9 mouse cellular contexts compared by ENCODE assay signal in genomic region chr19:46447911-46448310, GRCm38 (mm10). TPM values are rescaled to one million over a fixed set of nuclear protein-coding genes. Genes with fewer than 3 reads are reported as not detected.
DNase-seq lines count a peak whose midpoint lies in the region; ATAC-seq lines count a peak whose summit lies in the region.
"Had no signal": no experiment of that assay in that cellular context is flagged by ENCODE, and none has a peak within 500 bp of the region (broad histone marks: within the 10 kb centered on the region; RNA-seq: fewer than 3 reads in every experiment).

No protein-coding gene starts in this region.

- H3K9me3 ChIP-seq in kidney, embryonic 16.5 days (ENCODE audit: low read length), result no peaks in the 10 kb centered on the region
- H3K9me3 ChIP-seq in limb, embryonic 11.5 days (ENCODE audit: control insufficient read depth, low read length), result no peaks in the 10 kb centered on the region
- H3K9me3 ChIP-seq: liver, embryonic 15.5 days had no signal

- DNase-seq in embryo, embryonic 10.5 days (ENCODE audit: low spot score), result peak; percentile 24
- DNase-seq in embryo, embryonic 9.5 days (ENCODE audit: extremely low spot score), result no peak
- DNase-seq in kidney, postnatal 36 days, result no peak
- peak; percentile 65 for DNase-seq in adipocyte (ENCODE audit: low spot score)
- DNase-seq in limb, embryonic 11.5 days (ENCODE audit: low spot score), result no peak
- DNase-seq in adrenal gland, postnatal 10 days, result no peak
- DNase-seq in spleen, postnatal 14 days (ENCODE audit: low spot score in 2 of 2), result no peak

- peak; percentile 36; the same call in 1 of the 2 replicates for ATAC-seq in kidney, embryonic 16.5 days (ENCODE audit: low FRiP score, low TSS enrichment)
- ATAC-seq in limb, embryonic 11.5 days (ENCODE audit: insufficient number of reproducible peaks, low FRiP score, low TSS enrichment, low read depth), result peak; percentile 48; the same call in 1 of the 2 replicates

- no peak overlapping the region for H3K4me3 ChIP-seq in kidney, embryonic 16.5 days (ENCODE audit: low read length)
- H3K4me3 ChIP-seq in limb, embryonic 11.5 days (ENCODE audit: low read depth, low read length), result no peak overlapping the region
- H3K4me3 ChIP-seq: liver, embryonic 15.5 days had no signal

- peaks cover 43% of the 10 kb centered on the region for H3K4me1 ChIP-seq in kidney, embryonic 16.5 days (ENCODE audit: insufficient read depth, low read length)
- H3K4me1 ChIP-seq in limb, embryonic 11.5 days (ENCODE audit: control insufficient read depth, insufficient read depth, low read length), result peaks cover 21% of the 10 kb centered on the region

- H3K4me2 ChIP-seq in kidney, embryonic 16.5 days (replicated peaks; ENCODE audit: low read depth, low read length), result peak overlapping the region; percentile 14; the same call in 1 of the 2 replicates
- no peak overlapping the region for H3K4me2 ChIP-seq in limb, embryonic 11.5 days (ENCODE audit: low read depth, severe bottlenecking)
- H3K4me2 ChIP-seq: liver, embryonic 15.5 days had no signal

- 9% methylated on average over 6 of the region's 6 CpGs for WGBS in kidney, embryonic 16.5 days
- 45% methylated on average over 6 of the region's 6 CpGs for WGBS in limb, embryonic 11.5 days

- no peaks in the 10 kb centered on the region; the same call in 1 of the 2 replicates for H3K36me3 ChIP-seq in kidney, embryonic 16.5 days (ENCODE audit: insufficient read depth, low read length)
- no peaks in the 10 kb centered on the region for H3K36me3 ChIP-seq in limb, embryonic 11.5 days (ENCODE audit: control insufficient read depth, insufficient read depth, low read length)

- H3K9ac ChIP-seq in kidney, embryonic 16.5 days (replicated peaks; ENCODE audit: low read length), result 0 out of 2 replicates have a peak overlapping the region, but pooled peaks have one; percentile 3
- H3K9ac ChIP-seq in limb, embryonic 11.5 days (ENCODE audit: low read length), result no peak overlapping the region
- H3K9ac ChIP-seq: liver, embryonic 15.5 days had no signal

- H3K27ac ChIP-seq in kidney, embryonic 16.5 days (ENCODE audit: low read length), result peak overlapping the region; percentile 70
- 0 out of 2 replicates have a peak overlapping the region, but pooled peaks have one; percentile 30 for H3K27ac ChIP-seq in limb, embryonic 11.5 days (replicated peaks; ENCODE audit: low read depth, low read length)
- H3K27ac ChIP-seq: liver, embryonic 15.5 days had no signal

- no peaks in the 10 kb centered on the region for H3K27me3 ChIP-seq in kidney, embryonic 16.5 days (ENCODE audit: insufficient read depth, low read length)
- no peaks in the 10 kb centered on the region for H3K27me3 ChIP-seq in limb, embryonic 11.5 days (ENCODE audit: control insufficient read depth, insufficient read depth, low read length)
- H3K27me3 ChIP-seq: liver, embryonic 15.5 days had no signal

RNA-seq across cellular contexts. Expression of gene Sufu, which starts 51.2 kb away (rescaled TPM):
- polyA plus RNA-seq in kidney, embryonic 16.5 days (2015; fragmentation: Nextera tagmentation; extraction: Ambion mirVana), result 50.7 and 54.0 TPM in 2 replicates
- polyA plus RNA-seq in limb, embryonic 11.5 days (2014; fragmentation: Nextera tagmentation; extraction: Ambion mirVana), result 45.3 and 46.8 TPM in 2 replicates
- 10 to 100 TPM; 21.5 to 23.4 TPM for total RNA-seq in adrenal gland, postnatal 10 days (2021)

RNA-seq across cellular contexts. Expression of gene Actr1a, which starts 52.4 kb away (rescaled TPM):
- 143 and 144 TPM in 2 replicates for polyA plus RNA-seq in kidney, embryonic 16.5 days (2015; fragmentation: Nextera tagmentation; extraction: Ambion mirVana)
- polyA plus RNA-seq in limb, embryonic 11.5 days (2014; fragmentation: Nextera tagmentation; extraction: Ambion mirVana), result 147 and 158 TPM in 2 replicates
- 100 to 1,000 TPM; 100 to 106 TPM for total RNA-seq in adrenal gland, postnatal 10 days (2021)

RNA-seq across cellular contexts. Expression of gene Trim8, which starts 53.6 kb away (rescaled TPM):
- 22.2 and 26.0 TPM in 2 replicates for polyA plus RNA-seq in kidney, embryonic 16.5 days (2015; fragmentation: Nextera tagmentation; extraction: Ambion mirVana)
- 16.7 and 18.0 TPM in 2 replicates for polyA plus RNA-seq in limb, embryonic 11.5 days (2014; fragmentation: Nextera tagmentation; extraction: Ambion mirVana)
- total RNA-seq in adrenal gland, postnatal 10 days (2021), result 10 to 100 TPM; 37.9 to 41.6 TPM

Comparison
In these comparisons a context has a peak if more than half of its experiments do, and no peak if none do; other contexts are left out.
1. DNase-seq: peak in embryo, embryonic 10.5 days (single experiment) and adipocyte (single experiment); none in embryo, embryonic 9.5 days (single experiment), kidney, postnatal 36 days (0 of 2), limb, embryonic 11.5 days (single experiment), adrenal gland, postnatal 10 days (single experiment) and spleen, postnatal 14 days (0 of 2).